ENCODE assay signal across 28 mouse cellular contexts in genomic region chr10:76157528-76157927, GRCm38 (mm10). TPM values are rescaled to one million over a fixed set of nuclear protein-coding genes. Genes with fewer than 3 reads are reported as not detected.
A peak's percentile ranks its signal among the peaks of the same experiment; 100 is the strongest.
DNase-seq lines count a peak whose midpoint lies in the region; ATAC-seq and TF ChIP-seq lines count a peak whose summit lies in the region.
"Had no signal": no experiment of that assay in that cellular context is flagged by ENCODE, and none has a peak within 500 bp of the region (broad histone marks: within the 10 kb centered on the region; RNA-seq: fewer than 3 reads in every experiment).

No protein-coding gene starts in this region.

- H3K36me3 ChIP-seq in intestine, embryonic 16.5 days (ENCODE audit: control insufficient read depth, insufficient read depth, low read length), result no peaks in the 10 kb centered on the region
- H3K36me3 ChIP-seq in small intestine, adult 2 months (ENCODE audit: control insufficient read depth, insufficient read depth, low read length), result peaks cover 10% of the 10 kb centered on the region
- H3K36me3 ChIP-seq: embryonic facial prominence, embryonic 13.5 days; embryonic facial prominence, embryonic 15.5 days; forebrain, embryonic 15.5 days had no signal

- no peak for TF ChIP-seq POLR2A in small intestine, adult 2 months (IDR thresholded peaks at IDR 0.05; ENCODE audit: low read depth, low read length)

- peak; percentile 91 for ATAC-seq in intestine, embryonic 16.5 days
- ATAC-seq: forebrain, embryonic 13.5 days; forebrain, embryonic 15.5 days had no signal

- H3K27ac ChIP-seq in intestine, embryonic 16.5 days (ENCODE audit: low read length), result peak overlapping the region; percentile 84
- H3K27ac ChIP-seq in small intestine, adult 2 months (ENCODE audit: insufficient read depth, low read depth, low read length), result peak overlapping the region; percentile 95
- H3K27ac ChIP-seq: embryonic facial prominence, embryonic 13.5 days; embryonic facial prominence, embryonic 15.5 days; forebrain, embryonic 13.5 days; forebrain, embryonic 15.5 days had no signal

- H3K4me1 ChIP-seq in intestine, embryonic 16.5 days (ENCODE audit: control insufficient read depth, insufficient read depth, low read length), result no peaks in the 10 kb centered on the region
- peaks cover 20% of the 10 kb centered on the region; the same call in 1 of the 2 replicates for H3K4me1 ChIP-seq in small intestine, adult 2 months (ENCODE audit: control insufficient read depth, insufficient read depth, insufficient read length, low read length)
- H3K4me1 ChIP-seq: embryonic facial prominence, embryonic 13.5 days; embryonic facial prominence, embryonic 15.5 days; forebrain, embryonic 13.5 days; forebrain, embryonic 15.5 days had no signal

- WGBS in intestine, embryonic 16.5 days, result 62% methylated on average over 5 of the region's 5 CpGs
- WGBS in small intestine, adult 2 months, result 27% methylated on average over 5 of the region's 5 CpGs

- no peak for TF ChIP-seq CTCF in small intestine, adult 2 months (IDR thresholded peaks at IDR 0.05; ENCODE audit: extremely low read depth, insufficient read length, insufficient replicate concordance, low read depth, low read length)

- DNase-seq in testis, postnatal 14 days (ENCODE audit: low spot score), result peak; percentile 28
- no peak for DNase-seq in testis, postnatal 10 days (ENCODE audit: low spot score)
- DNase-seq in left cerebral cortex, postnatal 25 days (ENCODE audit: low spot score in 2 of 2), result no peak
- DNase-seq in right cerebral cortex, postnatal 10 days (ENCODE audit: low spot score in 2 of 2), result no peak
- DNase-seq: adrenal gland, adult 2 months; adrenal gland, postnatal 10 days; adrenal gland, postnatal 25 days; cerebellum, adult 11 months; cerebellum, adult 18-20 months; cerebellum, adult 8-10 months; cerebellum, adult 9-11 months; cerebellum, postnatal 14 days; cerebellum, postnatal 36 days; embryo, embryonic 11 days had no signal

- H3K4me3 ChIP-seq in intestine, embryonic 16.5 days (ENCODE audit: low read length), result no peak overlapping the region
- H3K4me3 ChIP-seq in small intestine, adult 2 months (ENCODE audit: low read depth, low read length), result no peak overlapping the region
- H3K4me3 ChIP-seq: embryonic facial prominence, embryonic 13.5 days; embryonic facial prominence, embryonic 15.5 days; erythroblast, embryonic 14.5 days; forebrain, embryonic 13.5 days; forebrain, embryonic 15.5 days had no signal

- intact Hi-C loops in left cerebral cortex, postnatal 25 days (cut with DNase I), result no loop called here

- H3K9ac ChIP-seq in intestine, embryonic 16.5 days (ENCODE audit: low read depth, low read length), result no peak overlapping the region
- H3K9ac ChIP-seq: embryonic facial prominence, embryonic 13.5 days; embryonic facial prominence, embryonic 15.5 days; forebrain, embryonic 13.5 days; forebrain, embryonic 15.5 days had no signal

- H3K4me2 ChIP-seq in intestine, embryonic 16.5 days (ENCODE audit: low read depth, low read length), result peak overlapping the region; percentile 25; the same call in 1 of the 2 replicates
- H3K4me2 ChIP-seq: embryonic facial prominence, embryonic 13.5 days; embryonic facial prominence, embryonic 15.5 days; forebrain, embryonic 13.5 days; forebrain, embryonic 15.5 days had no signal

- H3K27me3 ChIP-seq in intestine, embryonic 16.5 days (replicated peaks; ENCODE audit: control insufficient read depth, insufficient read depth, low read length), result no peaks in the 10 kb centered on the region
- no peaks in the 10 kb centered on the region for H3K27me3 ChIP-seq in small intestine, adult 2 months (ENCODE audit: control insufficient read depth, insufficient read depth, low read length)
- H3K27me3 ChIP-seq: embryonic facial prominence, embryonic 13.5 days; embryonic facial prominence, embryonic 15.5 days; forebrain, embryonic 13.5 days; forebrain, embryonic 15.5 days had no signal

- no peaks in the 10 kb centered on the region for H3K9me3 ChIP-seq in intestine, embryonic 16.5 days (ENCODE audit: control insufficient read depth, low read length)
- H3K9me3 ChIP-seq: embryonic facial prominence, embryonic 13.5 days; embryonic facial prominence, embryonic 15.5 days; forebrain, embryonic 13.5 days; forebrain, embryonic 15.5 days had no signal

RNA-seq across cellular contexts. Expression of gene Slc5a4a, which starts 10.3 kb away (rescaled TPM):
- polyA plus RNA-seq in intestine, embryonic 16.5 days (2015; fragmentation: Nextera tagmentation; extraction: Ambion mirVana), result 0.21 and 0.28 TPM in 2 replicates
- 4.6 and 51.9 TPM in 2 replicates for polyA plus RNA-seq in small intestine, adult 2 months (2012; rRNA removed)
- not detected for total RNA-seq in left cerebral cortex, postnatal 25 days (2021)
- total RNA-seq: adrenal gland, adult 2 months; adrenal gland, postnatal 10 days; adrenal gland, postnatal 25 days; adrenal gland, postnatal 4 days; common myeloid progenitor, adult 5-6 weeks; MEL had no signal
- polyA plus RNA-seq: adrenal gland, adult 2 months; C2C12; embryonic facial prominence, embryonic 11.5 days; embryonic facial prominence, embryonic 13.5 days; embryonic facial prominence, embryonic 15.5 days; erythroblast, embryonic 14.5 days; forebrain, embryonic 11.5 days; forebrain, embryonic 15.5 days had no signal

RNA-seq across cellular contexts. Expression of gene Slc5a4b, which starts 46.8 kb away (rescaled TPM):
- polyA plus RNA-seq in intestine, embryonic 16.5 days (2015; fragmentation: Nextera tagmentation; extraction: Ambion mirVana), result 0.73 and 1.4 TPM in 2 replicates
- polyA plus RNA-seq in small intestine, adult 2 months (2012; rRNA removed), result 3.2 and 53.8 TPM in 2 replicates
- not detected for total RNA-seq in left cerebral cortex, postnatal 25 days (2021)
- total RNA-seq: adrenal gland, adult 2 months; adrenal gland, postnatal 10 days; adrenal gland, postnatal 25 days; adrenal gland, postnatal 4 days; common myeloid progenitor, adult 5-6 weeks; MEL had no signal
- polyA plus RNA-seq: adrenal gland, adult 2 months; brain, embryonic 14.5 days; C2C12; embryonic facial prominence, embryonic 11.5 days; embryonic facial prominence, embryonic 13.5 days; embryonic facial prominence, embryonic 15.5 days; erythroblast, embryonic 14.5 days; forebrain, embryonic 11.5 days; forebrain, embryonic 13.5 days; forebrain, embryonic 15.5 days had no signal
